Mouse (Mus musculus) T-helper 17 cell (primary cell): ENCODE results near the gene Oaf.

Experiments
- in situ Hi-C, 2 experiments: fragments of 300-600 bp; cut with MboI, MseI; formaldehyde crosslinking; loops; 1 replicate in 1 of 2; 2 replicates in 1 of 2; pipeline ENCODE4 v1.15.1; 2025; ENCODE audit warnings: high pct_unique_total_duplicates in 2 of 2

Gene Oaf

GRCm38 (mm10) chr9:43239712-43240593 lies at the start of gene Oaf:
TSS of gene Oaf (minus strand) at chr9:43239911.
- in situ Hi-C loops: no loop called here

GRCm38 (mm10) chr9:43286870-43287269 lies 47.2 kb upstream of the Oaf start:
- in situ Hi-C loops: loop anchor here (5.0 kb wide), 3 partner anchors 65 to 150 kb away; no protein-coding TSS in a partner anchor

- in situ Hi-C loops: loop anchor here (5.0 kb wide), 3 partner anchors 63 to 148 kb away; no protein-coding TSS in a partner anchor
Observed at GRCm38 (mm10) chr9:43285281-43285680, 45.6 kb upstream of the Oaf start.

GRCm38 (mm10) chr9:43284284-43284683 lies 44.6 kb upstream of the Oaf start:
- in situ Hi-C loops: loop anchor here in 1 of 2 experiments (5.0 kb wide), 1 partner anchor 287 kb away; no protein-coding TSS in a partner anchor

GRCm38 (mm10) chr9:43273735-43274134 lies 34.0 kb upstream of the Oaf start:
- in situ Hi-C loops: loop anchor here in 1 of 2 experiments (25.0 kb wide), 1 partner anchor 1139 kb away; the partner anchor contains the start of genes Ccdc84, Rps25 and Trappc4

GRCm38 (mm10) chr9:43271761-43272518 lies 32.2 kb upstream of the Oaf start:
- in situ Hi-C loops: loop anchor here in 1 of 2 experiments (25.0 kb wide), 1 partner anchor 1140 kb away; the partner anchor contains the start of genes Ccdc84, Rps25 and Trappc4

- in situ Hi-C loops: loop anchor here in 1 of 2 experiments (25.0 kb wide), 1 partner anchor 1142 kb away; the partner anchor contains the start of genes Ccdc84, Rps25 and Trappc4
Observed at GRCm38 (mm10) chr9:43270723-43271252, 31.1 kb upstream of the Oaf start.

GRCm38 (mm10) chr9:43269166-43269565 lies 29.5 kb upstream of the Oaf start:
- in situ Hi-C loops: loop anchor here in 1 of 2 experiments (25.0 kb wide), 1 partner anchor 1143 kb away; the partner anchor contains the start of genes Ccdc84, Rps25 and Trappc4

- in situ Hi-C loops: loop anchor here in 1 of 2 experiments (25.0 kb wide), 1 partner anchor 1145 kb away; the partner anchor contains the start of genes Ccdc84, Rps25 and Trappc4
Observed at GRCm38 (mm10) chr9:43267357-43267756, 27.6 kb upstream of the Oaf start.

GRCm38 (mm10) chr9:43265194-43265593 lies 25.5 kb upstream of the Oaf start:
- in situ Hi-C loops: loop anchor here in 1 of 2 experiments (25.0 kb wide), 1 partner anchor 1147 kb away; the partner anchor contains the start of genes Ccdc84, Rps25 and Trappc4

- in situ Hi-C loops: loop anchor here in 1 of 2 experiments (25.0 kb wide), 1 partner anchor 1148 kb away; the partner anchor contains the start of genes Ccdc84, Rps25 and Trappc4
Observed at GRCm38 (mm10) chr9:43263946-43264451, 24.3 kb upstream of the Oaf start.

- in situ Hi-C loops: loop anchor here in 1 of 2 experiments (25.0 kb wide), 1 partner anchor 1149 kb away; the partner anchor contains the start of genes Ccdc84, Rps25 and Trappc4
Observed at GRCm38 (mm10) chr9:43262811-43263550, 23.3 kb upstream of the Oaf start.

GRCm38 (mm10) chr9:43262390-43262789 lies 22.7 kb upstream of the Oaf start:
- in situ Hi-C loops: loop anchor here in 1 of 2 experiments (25.0 kb wide), 1 partner anchor 1150 kb away; the partner anchor contains the start of genes Ccdc84, Rps25 and Trappc4

- in situ Hi-C loops: loop anchor here in 1 of 2 experiments (25.0 kb wide), 1 partner anchor 1150 kb away; the partner anchor contains the start of genes Ccdc84, Rps25 and Trappc4
Observed at GRCm38 (mm10) chr9:43261941-43262340, 22.2 kb upstream of the Oaf start.

- in situ Hi-C loops: loop anchor here in 1 of 2 experiments (25.0 kb wide), 1 partner anchor 1151 kb away; the partner anchor contains the start of genes Ccdc84, Rps25 and Trappc4
Observed at GRCm38 (mm10) chr9:43261124-43261907, 21.6 kb upstream of the Oaf start.

GRCm38 (mm10) chr9:43260661-43261060 lies 20.9 kb upstream of the Oaf start:
- in situ Hi-C loops: loop anchor here in 1 of 2 experiments (25.0 kb wide), 1 partner anchor 1152 kb away; the partner anchor contains the start of genes Ccdc84, Rps25 and Trappc4

GRCm38 (mm10) chr9:43253271-43253681 lies 13.6 kb upstream of the Oaf start:
- in situ Hi-C loops: loop anchor here in 1 of 2 experiments (25.0 kb wide), 1 partner anchor 1159 kb away; the partner anchor contains the start of genes Ccdc84, Rps25 and Trappc4

- in situ Hi-C loops: loop anchor here in 1 of 2 experiments (25.0 kb wide), 1 partner anchor 1160 kb away; the partner anchor contains the start of genes Ccdc84, Rps25 and Trappc4
Observed at GRCm38 (mm10) chr9:43252790-43253189, 13.1 kb upstream of the Oaf start.
